Mouse (Mus musculus) MEL (cell line): ENCODE measurements around the gene Faim2. TPM values are rescaled to one million over a fixed set of nuclear protein-coding genes. Genes with fewer than 3 reads are reported as not detected.

Experiments used
- DNase-seq: peaks from one replicate; pipeline ENCODE4 v3.0.0; 2011; ENCODE audit warnings: low read depth, low spot score
- H3K27ac ChIP-seq: 2 replicates; pipeline ENCODE4 v1.5.1; 2012; ENCODE audit warnings: low read depth, mild to moderate bottlenecking, control low read depth, low read length, moderate library complexity; ENCODE audit not compliant: control insufficient read depth
- H3K27me3 ChIP-seq, 2 experiments: fragments of 150-350 bp in 1 of 2; sonication (generic) in 1 of 2; 2 replicates each; pipeline ENCODE4 v1.6.1; 2012; ENCODE audit warnings: low read length in 2 of 2, mild to moderate bottlenecking in 2 of 2, improper control_type of control experiment in 1 of 2, moderate library complexity in 1 of 2; ENCODE audit not compliant: insufficient read depth in 2 of 2, control insufficient read depth in 1 of 2
- H3K36me3 ChIP-seq, 2 experiments: 2 replicates each; pipeline ENCODE4 v1.6.1; 2012 to 2014; ENCODE audit warnings: low read length in 2 of 2, improper control_type of control experiment in 1 of 2, inconsistent platforms in 1 of 2, mild to moderate bottlenecking in 1 of 2; ENCODE audit not compliant: insufficient read depth in 2 of 2, control insufficient read depth in 1 of 2
- H3K4me1 ChIP-seq, 2 experiments: fragments of 150-350 bp in 1 of 2; sonication (generic) in 1 of 2; 2 replicates each; pipeline ENCODE4 v1.6.1; 2012; ENCODE audit warnings: low read length in 2 of 2, improper control_type of control experiment in 1 of 2, mild to moderate bottlenecking in 1 of 2; ENCODE audit not compliant: insufficient read depth in 2 of 2, control insufficient read depth in 1 of 2
- H3K4me3 ChIP-seq, 2 experiments: fragments of 150-350 bp in 1 of 2; sonication (generic) in 1 of 2; 2 replicates each; pipeline ENCODE4 v1.5.1; 2012; ENCODE audit warnings: low read depth in 2 of 2, low read length in 2 of 2, mild to moderate bottlenecking in 2 of 2, moderate library complexity in 2 of 2, control low read depth in 1 of 2, improper control_type of control experiment in 1 of 2; ENCODE audit not compliant: control insufficient read depth in 1 of 2, insufficient read depth in 1 of 2
- H3K79me2 ChIP-seq: 2 replicates; pipeline ENCODE4 v1.6.1; 2012; ENCODE audit warnings: mild to moderate bottlenecking, low read length, moderate library complexity; ENCODE audit not compliant: control insufficient read depth, poor library complexity, insufficient read depth
- H3K9ac ChIP-seq: 2 replicates; pipeline ENCODE4 v1.6.1; 2012; ENCODE audit warnings: low read depth, mild to moderate bottlenecking, control low read depth, low read length, moderate library complexity; ENCODE audit not compliant: control insufficient read depth, poor library complexity, severe bottlenecking
- H3K9me3 ChIP-seq: fragments of 150-350 bp; sonication (generic); replicated peaks from 2 replicates; pipeline ENCODE4 v1.6.1; 2012; ENCODE audit warnings: mild to moderate bottlenecking, low read length, improper control_type of control experiment, moderate library complexity; ENCODE audit not compliant: insufficient read depth
- BHLHE40 ChIP-seq: IDR thresholded peaks from 2 replicates; pipeline ENCODE4 v1.6.1; 2012; ENCODE audit warnings: low read depth, mild to moderate bottlenecking, inconsistent platforms, low read length, improper control_type of control experiment, borderline replicate concordance
- CTCF ChIP-seq, 3 experiments: IDR thresholded peaks in 2 of 3; conservative IDR thresholded peaks in 1 of 3; 2 replicates each; pipeline ENCODE4 v1.5.1; 2011 to 2012; ENCODE audit warnings: low read length in 3 of 3, low read depth in 2 of 3, mild to moderate bottlenecking in 2 of 3, improper control_type of control experiment in 1 of 3, inconsistent platforms in 1 of 3, mixed read lengths in 1 of 3, moderate library complexity in 1 of 3; ENCODE audit not compliant: control insufficient read depth in 1 of 3, insufficient read depth in 1 of 3, poor library complexity in 1 of 3, severe bottlenecking in 1 of 3
- ELF1 ChIP-seq: IDR thresholded peaks from 2 replicates; pipeline ENCODE4 v1.6.1; 2014; ENCODE audit warnings: low read depth, mild to moderate bottlenecking, inconsistent platforms, low read length, improper control_type of control experiment, moderate library complexity
- ETS1 ChIP-seq: IDR thresholded peaks from 2 replicates; pipeline ENCODE4 v1.6.1; 2012; ENCODE audit warnings: low read depth, mild to moderate bottlenecking, inconsistent platforms, low read length, improper control_type of control experiment, moderate library complexity
- GABPA ChIP-seq: IDR thresholded peaks from 2 replicates; pipeline ENCODE4 v1.6.1; 2012; ENCODE audit warnings: low read depth, mild to moderate bottlenecking, inconsistent platforms, low read length, improper control_type of control experiment, moderate library complexity
- GATA1 ChIP-seq: IDR thresholded peaks from 2 replicates; pipeline ENCODE4 v1.6.1; 2011; ENCODE audit warnings: low read depth, low read length, improper control_type of control experiment
- HCFC1 ChIP-seq: IDR thresholded peaks from 2 replicates; pipeline ENCODE4 v1.6.1; 2012; ENCODE audit warnings: low read depth, mild to moderate bottlenecking, inconsistent platforms, low read length, improper control_type of control experiment, moderate library complexity
- JUND ChIP-seq: IDR thresholded peaks from 2 replicates; pipeline ENCODE4 v1.6.1; 2011; ENCODE audit warnings: low read depth, mild to moderate bottlenecking, improper control_type of control experiment, low read length
- KAT2A ChIP-seq: conservative IDR thresholded peaks from 2 replicates; pipeline ENCODE4 v1.6.1; 2012; ENCODE audit warnings: low read depth, low read length, improper control_type of control experiment, inconsistent platforms
- MAX ChIP-seq: IDR thresholded peaks from 2 replicates; pipeline ENCODE4 v1.6.1; 2011; ENCODE audit warnings: low read length, improper control_type of control experiment
- MAZ ChIP-seq: IDR thresholded peaks from 2 replicates; pipeline ENCODE4 v1.6.1; 2012; ENCODE audit warnings: low read depth, mild to moderate bottlenecking, inconsistent platforms, low read length, improper control_type of control experiment
- MXI1 ChIP-seq: IDR thresholded peaks from 2 replicates; pipeline ENCODE4 v1.6.1; 2011; ENCODE audit warnings: mild to moderate bottlenecking, low read depth, low read length, improper control_type of control experiment
- MYB ChIP-seq: IDR thresholded peaks from 2 replicates; pipeline ENCODE4 v1.6.1; 2011; ENCODE audit warnings: mild to moderate bottlenecking, low read depth, low read length, improper control_type of control experiment
- MYC ChIP-seq: IDR thresholded peaks from 2 replicates; pipeline ENCODE4 v1.6.1; 2011; ENCODE audit warnings: low read depth, mild to moderate bottlenecking, low read length, improper control_type of control experiment, moderate library complexity
- NELFE ChIP-seq: IDR thresholded peaks from 2 replicates; pipeline ENCODE4 v1.6.1; 2011; ENCODE audit warnings: low read depth, low read length, improper control_type of control experiment
- POLR2AphosphoS2 ChIP-seq: IDR thresholded peaks from 2 replicates; pipeline ENCODE4 v1.6.1; 2011; ENCODE audit warnings: low read length, improper control_type of control experiment
- POLR2AphosphoS5 ChIP-seq: IDR thresholded peaks from 2 replicates; pipeline ENCODE4 v1.6.1; 2012; ENCODE audit warnings: low read depth, borderline replicate concordance, mild to moderate bottlenecking, inconsistent platforms, low read length, moderate library complexity, mixed read lengths
- RAD21 ChIP-seq: IDR thresholded peaks from 2 replicates; pipeline ENCODE4 v1.6.1; 2011; ENCODE audit warnings: mild to moderate bottlenecking, low read depth, low read length, improper control_type of control experiment
- RCOR1 ChIP-seq: IDR thresholded peaks from 2 replicates; pipeline ENCODE4 v1.6.1; 2012; ENCODE audit warnings: low read depth, mild to moderate bottlenecking, inconsistent platforms, low read length, improper control_type of control experiment
- SIN3A ChIP-seq: IDR thresholded peaks from 2 replicates; pipeline ENCODE4 v1.6.1; 2012; ENCODE audit warnings: low read length, improper control_type of control experiment, inconsistent platforms
- TAL1 ChIP-seq: IDR thresholded peaks from 2 replicates; pipeline ENCODE4 v1.6.1; 2012; ENCODE audit warnings: mild to moderate bottlenecking, inconsistent platforms, low read length, moderate library complexity, mixed read lengths
- TBP ChIP-seq: IDR thresholded peaks from 2 replicates; pipeline ENCODE4 v1.8.0; 2011; ENCODE audit warnings: low read depth, low read length, improper control_type of control experiment
- TCF12 ChIP-seq: IDR thresholded peaks from 2 replicates; pipeline ENCODE4 v1.6.1; 2014; ENCODE audit warnings: low read depth, mild to moderate bottlenecking, inconsistent platforms, low read length, improper control_type of control experiment, moderate library complexity
- UBTF ChIP-seq: IDR thresholded peaks from 2 replicates; pipeline ENCODE4 v1.6.1; 2012; ENCODE audit warnings: low read depth, mild to moderate bottlenecking, inconsistent platforms, low read length, improper control_type of control experiment, moderate library complexity, borderline replicate concordance; ENCODE audit not compliant: insufficient read depth
- USF1 ChIP-seq: IDR thresholded peaks from 2 replicates; pipeline ENCODE4 v1.6.1; 2014; ENCODE audit warnings: low read depth, mild to moderate bottlenecking, inconsistent platforms, low read length, improper control_type of control experiment, moderate library complexity
- USF2 ChIP-seq, 2 experiments: IDR thresholded peaks; 2 replicates each; pipeline ENCODE4 v1.6.1; 2011 to 2012; ENCODE audit warnings: improper control_type of control experiment in 2 of 2, low read length in 2 of 2, borderline replicate concordance in 1 of 2, inconsistent platforms in 1 of 2, low read depth in 1 of 2, mild to moderate bottlenecking in 1 of 2; ENCODE audit not compliant: insufficient read depth in 1 of 2
- ZC3H11A ChIP-seq: IDR thresholded peaks from 2 replicates; pipeline ENCODE4 v1.6.1; 2012; ENCODE audit warnings: low read depth, mild to moderate bottlenecking, inconsistent platforms, low read length, improper control_type of control experiment
- ZKSCAN1 ChIP-seq: IDR thresholded peaks from 2 replicates; pipeline ENCODE4 v1.6.1; 2012; ENCODE audit warnings: low read depth, mild to moderate bottlenecking, inconsistent platforms, low read length, improper control_type of control experiment, moderate library complexity
- ZMIZ1 ChIP-seq: IDR thresholded peaks from 2 replicates; pipeline ENCODE4 v1.6.1; 2012; ENCODE audit warnings: low read depth, mild to moderate bottlenecking, inconsistent platforms, low read length, improper control_type of control experiment, moderate library complexity
- ZNF384 ChIP-seq: IDR thresholded peaks from 2 replicates; pipeline ENCODE4 v1.6.1; 2012; ENCODE audit warnings: low read depth, mild to moderate bottlenecking, inconsistent platforms, low read length, improper control_type of control experiment
- polyA plus RNA-seq, 2 experiments: library from polyadenylated mRNA; stranded (reverse) in 1 of 2; unstranded in 1 of 2; fragments of >175 nt in 1 of 2; fragments of >200 nt in 1 of 2; gene quantifications; 2 replicates each; pipeline versions ENCODE4 v1.2.1 to v1.2.4; 2012; ENCODE audit warnings: low replicate concordance in 2 of 2, low read depth in 1 of 2; ENCODE audit not compliant: insufficient read length in 2 of 2, insufficient read depth in 1 of 2, missing spikeins in 1 of 2
- total RNA-seq: library from RNA; depleted of rRNA; stranded (reverse); fragments of 300-350 nt; gene quantifications from 2 replicates; pipeline ENCODE4 v1.2.3, GENCODE M21; 2012

Faim2 gene
- total and polyA plus RNA-seq, 3 experiments = 0.06 to 0.08 TPM; not detected in 1

- Histone ChIP-seq H3K9ac (no peak overlapping the region), H3K79me2 (peaks cover 5% of the 10 kb centered on the region), H3K4me3 (no peak overlapping the region), H3K4me1 (peaks cover 0 to 21% of the 10 kb centered on the region in 2 experiments; a peak in 2 of 4 replicates), H3K36me3 (peaks cover 0 to 18% of the 10 kb centered on the region in 2 experiments; a peak in 2 of 4 replicates), H3K9me3 (no peaks in the 10 kb centered on the region), H3K27me3 (no peaks in the 10 kb centered on the region), H3K27ac (no peak overlapping the region)
- TF ChIP-seq ZMIZ1 (no peak), POLR2AphosphoS5 (no peak), RAD21 (no peak)
- TF ChIP-seq, all 39 proteins: peak for 0
- DNase-seq = no peak
Observed at GRCm38 (mm10) chr15:99471677-99472063, 56.3 kb downstream of the Faim2 start.

- Histone ChIP-seq H3K27me3 (no peaks in the 10 kb centered on the region), H3K4me3 (no peak overlapping the region), H3K79me2 (peaks cover 5% of the 10 kb centered on the region), H3K4me1 (peaks cover 0 to 21% of the 10 kb centered on the region in 2 experiments; a peak in 2 of 4 replicates), H3K27ac (no peak overlapping the region), H3K36me3 (peaks cover 0 to 18% of the 10 kb centered on the region in 2 experiments; a peak in 2 of 4 replicates), H3K9me3 (no peaks in the 10 kb centered on the region), H3K9ac (no peak overlapping the region)
- DNase-seq = peak; percentile 66
- TF ChIP-seq MXI1 = no peak
- TF ChIP-seq SIN3A = peak; percentile 44; the same call in 1 of the 2 replicates
- no peak for TF ChIP-seq JUND
- TF ChIP-seq ZC3H11A = peak; percentile 43; the same call in 1 of the 2 replicates
- TF ChIP-seq TCF12 = no peak
- TF ChIP-seq RCOR1 = no peak
- no peak for TF ChIP-seq ETS1
- TF ChIP-seq ZKSCAN1 = no peak
- TF ChIP-seq POLR2AphosphoS5 = no peak
- TF ChIP-seq ELF1 = peak; percentile 64
- TF ChIP-seq GATA1 = no peak
- peak; percentile 29; the same call in 1 of the 2 replicates for TF ChIP-seq BHLHE40
- no peak for TF ChIP-seq MAX
- TF ChIP-seq TBP = no peak
- TF ChIP-seq POLR2AphosphoS2 = no peak; the same call in 1 of the 2 replicates
- 0 out of 2 replicates have a peak, but pooled peaks have one; percentile 24 for TF ChIP-seq HCFC1
- no peak for TF ChIP-seq GABPA
- TF ChIP-seq UBTF = no peak
- TF ChIP-seq MYC = no peak
- TF ChIP-seq NELFE = no peak
- TF ChIP-seq KAT2A = no peak
- peak; percentile 81 for TF ChIP-seq RAD21
- no peak for TF ChIP-seq USF2 (IDR thresholded peaks at IDR 0.05; ENCODE audit: borderline replicate concordance in 1 of 2, insufficient read depth in 1 of 2, low read depth in 1 of 2, low read length in 2 of 2)
- no peak for TF ChIP-seq MYB
- no peak for TF ChIP-seq MAZ
- TF ChIP-seq USF1 = no peak
- peak; percentile 83 to 98 (median 96) for TF ChIP-seq CTCF (IDR thresholded peaks at IDR 0.05 in 2 of 3, conservative IDR thresholded peaks at IDR 0.05 in 1 of 3; ENCODE audit: control insufficient read depth in 1 of 3, insufficient read depth in 1 of 3, low read depth in 2 of 3, low read length in 3 of 3, poor library complexity in 1 of 3, severe bottlenecking in 1 of 3)
- no peak for TF ChIP-seq TAL1
- TF ChIP-seq ZNF384 = peak; percentile 95
Observed at GRCm38 (mm10) chr15:99470971-99471676, 56.8 kb downstream of the Faim2 start.
